Mouse (Mus musculus) erythroblast, embryonic 14.5 days (primary cell): Measurements from ENCODE around the gene Slc22a14.

Source experiments
- GATA1 ChIP-seq: IDR thresholded peaks from 2 replicates; pipeline ENCODE4 v1.6.1; 2012; ENCODE audit warnings: low read length, inconsistent platforms, mixed read lengths
- TAL1 ChIP-seq: IDR thresholded peaks from 3 replicates; pipeline ENCODE4 v1.6.1; 2012; ENCODE audit warnings: low read length, inconsistent platforms, mixed read lengths

DNA sequence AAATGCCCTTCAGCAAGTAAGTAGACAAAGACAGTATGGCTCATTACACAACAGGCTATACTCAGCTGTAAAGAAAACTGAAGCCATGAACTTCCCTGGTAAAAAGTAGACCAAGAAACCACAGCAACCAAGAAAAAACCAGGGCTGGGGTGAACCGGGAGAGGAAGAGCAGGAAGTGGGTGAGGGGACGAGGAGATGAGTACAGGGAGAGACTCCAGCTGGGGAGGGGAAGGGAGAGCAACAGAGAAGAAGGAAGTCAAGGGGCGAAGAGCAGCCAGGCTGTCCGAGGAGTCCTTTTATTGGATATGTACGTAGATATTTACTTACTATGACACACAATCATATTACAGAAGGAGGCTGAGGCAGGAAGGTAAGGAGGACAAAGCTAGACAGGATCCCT lies 117.4 kb downstream of the Slc22a14 start:
- no peak for TF ChIP-seq GATA1
- TF ChIP-seq TAL1, result no peak
